Mouse (Mus musculus) CH12.LX (cell line): Measurements from ENCODE around the gene C2cd4c. TPM values are rescaled to one million over a fixed set of nuclear protein-coding genes. Genes with fewer than 3 reads are reported as not detected.

Source experiments
- DNase-seq: peaks from one replicate; pipeline ENCODE4 v3.0.0-alpha.2; 2013; ENCODE audit errors: extremely low read depth
- H3K27ac ChIP-seq: 2 replicates; pipeline ENCODE4 v1.5.1; 2012; ENCODE audit warnings: low read depth, mild to moderate bottlenecking, control low read depth, moderate library complexity; ENCODE audit not compliant: insufficient read depth
- H3K27me3 ChIP-seq: replicated peaks from 2 replicates; pipeline ENCODE3; 2012; ENCODE audit warnings: inconsistent platforms
- H3K36me3 ChIP-seq, 2 experiments: replicated peaks in 1 of 2; 2 replicates each; pipeline versions ENCODE3 to v1.6.1; 2012; ENCODE audit warnings: inconsistent platforms in 1 of 2, low read length in 1 of 2, mild to moderate bottlenecking in 1 of 2, mixed read lengths in 1 of 2, moderate library complexity in 1 of 2; ENCODE audit not compliant: control insufficient read depth in 1 of 2, insufficient read depth in 1 of 2
- H3K4me1 ChIP-seq, 2 experiments: 2 replicates each; pipeline ENCODE4 v1.6.1; 2012; ENCODE audit warnings: inconsistent platforms in 1 of 2, moderate library complexity in 1 of 2; ENCODE audit not compliant: insufficient read depth in 2 of 2, control insufficient read depth in 1 of 2
- H3K4me2 ChIP-seq: 2 replicates; pipeline ENCODE4 v1.6.1; 2012; ENCODE audit warnings: low read depth, mild to moderate bottlenecking, control low read depth; ENCODE audit not compliant: poor library complexity, insufficient read depth, severe bottlenecking
- H3K4me3 ChIP-seq, 3 experiments: fragments of 150-350 bp in 1 of 3; sonication (generic) in 1 of 3; replicated peaks in 1 of 3; 2 replicates each; pipeline versions ENCODE3 to v1.5.1; 2011 to 2012; ENCODE audit warnings: low read depth in 2 of 3, low read length in 2 of 3, mild to moderate bottlenecking in 2 of 3, moderate library complexity in 2 of 3, control low read depth in 1 of 3, improper control_type of control experiment in 1 of 3, inconsistent platforms in 1 of 3, mixed read lengths in 1 of 3; ENCODE audit not compliant: poor library complexity in 1 of 3
- H3K79me2 ChIP-seq: replicated peaks from 2 replicates; pipeline ENCODE4 v1.6.1; 2012; ENCODE audit warnings: mild to moderate bottlenecking, moderate library complexity; ENCODE audit not compliant: control insufficient read depth, poor library complexity, insufficient read depth, severe bottlenecking; ENCODE audit errors: extremely low read depth
- H3K9ac ChIP-seq: 2 replicates; pipeline ENCODE4 v1.6.1; 2012; ENCODE audit warnings: low read depth, mild to moderate bottlenecking, control low read depth, moderate library complexity; ENCODE audit not compliant: insufficient read depth
- H3K9me3 ChIP-seq: replicated peaks from 2 replicates; pipeline ENCODE3; 2012; ENCODE audit warnings: low read length, inconsistent platforms, mixed read lengths
- BHLHE40 ChIP-seq: IDR thresholded peaks from 2 replicates; pipeline ENCODE4 v1.6.1; 2011; ENCODE audit warnings: mild to moderate bottlenecking, low read depth, low read length, improper control_type of control experiment
- CHD2 ChIP-seq: IDR thresholded peaks from 2 replicates; pipeline ENCODE4 v1.6.1; 2011; ENCODE audit warnings: low read length, improper control_type of control experiment
- CTCF ChIP-seq, 2 experiments: IDR thresholded peaks in 1 of 2; conservative IDR thresholded peaks in 1 of 2; 2 replicates each; pipeline ENCODE4 v1.5.1; 2011 to 2012; ENCODE audit warnings: low read depth in 2 of 2, low read length in 2 of 2, improper control_type of control experiment in 1 of 2, inconsistent platforms in 1 of 2, mild to moderate bottlenecking in 1 of 2, moderate library complexity in 1 of 2
- E2F4 ChIP-seq: IDR thresholded peaks from 2 replicates; pipeline ENCODE4 v1.6.1; 2011; ENCODE audit warnings: low read depth, low read length, improper control_type of control experiment; ENCODE audit not compliant: insufficient replicate concordance
- JUN ChIP-seq: IDR thresholded peaks from 2 replicates; pipeline ENCODE4 v1.6.1; 2011; ENCODE audit warnings: low read depth, mild to moderate bottlenecking, low read length, improper control_type of control experiment, moderate library complexity; ENCODE audit not compliant: insufficient read depth
- MEF2A ChIP-seq: IDR thresholded peaks from 2 replicates; pipeline ENCODE4 v1.6.1; 2014; ENCODE audit warnings: low read depth, mild to moderate bottlenecking, inconsistent platforms, low read length, improper control_type of control experiment, borderline replicate concordance
- MXI1 ChIP-seq: IDR thresholded peaks from 2 replicates; pipeline ENCODE4 v1.6.1; 2011; ENCODE audit warnings: mild to moderate bottlenecking, low read depth, low read length, improper control_type of control experiment
- NELFE ChIP-seq: IDR thresholded peaks from 2 replicates; pipeline ENCODE4 v1.6.1; 2011; ENCODE audit warnings: low read depth, low read length, improper control_type of control experiment
- POLR2A ChIP-seq: IDR thresholded peaks from 2 replicates; pipeline ENCODE4 v1.6.1; 2011; ENCODE audit warnings: low read depth, mild to moderate bottlenecking, improper control_type of control experiment, low read length
- POLR2AphosphoS2 ChIP-seq: IDR thresholded peaks from 2 replicates; pipeline ENCODE4 v1.6.1; 2011; ENCODE audit warnings: low read depth, low read length, improper control_type of control experiment
- RAD21 ChIP-seq: IDR thresholded peaks from 2 replicates; pipeline ENCODE4 v1.6.1; 2011; ENCODE audit warnings: low read depth, mild to moderate bottlenecking, low read length, improper control_type of control experiment, moderate library complexity
- RCOR1 ChIP-seq: conservative IDR thresholded peaks from 2 replicates; pipeline ENCODE4 v1.6.1; 2012; ENCODE audit warnings: low read depth, mild to moderate bottlenecking, inconsistent platforms, low read length, improper control_type of control experiment
- SIN3A ChIP-seq: IDR thresholded peaks from 2 replicates; pipeline ENCODE4 v1.6.1; 2012; ENCODE audit warnings: low read length, improper control_type of control experiment, inconsistent platforms
- SMC3 ChIP-seq: IDR thresholded peaks from 2 replicates; pipeline ENCODE4 v1.6.1; 2011; ENCODE audit warnings: low read depth, low read length, improper control_type of control experiment
- TBP ChIP-seq: conservative IDR thresholded peaks from 2 replicates; pipeline ENCODE4 v1.6.1; 2011; ENCODE audit warnings: low read depth, low read length, improper control_type of control experiment
- UBTF ChIP-seq: IDR thresholded peaks from 2 replicates; pipeline ENCODE4 v1.6.1; 2012; ENCODE audit warnings: low read depth, mild to moderate bottlenecking, inconsistent platforms, low read length, improper control_type of control experiment, moderate library complexity
- ZKSCAN1 ChIP-seq: IDR thresholded peaks from 2 replicates; pipeline ENCODE4 v1.6.1; 2012; ENCODE audit warnings: low read depth, inconsistent platforms, low read length, improper control_type of control experiment, borderline replicate concordance
- dilution Hi-C: fragments of 300-500 bp; cut with MboI; formaldehyde crosslinking; loops from 2 replicates; pipeline ENCODE4 v1.14.3; 2020; ENCODE audit warnings: low sequenced_read_pairs; ENCODE audit not compliant: extremely low pct_unique_long_range_greater_than_20kb, extremely low pct_ligation_motif_present
- in situ Hi-C: fragments of 300-500 bp; cut with MboI; formaldehyde crosslinking; loops from 3 replicates; pipeline ENCODE4 v1.14.3; 2019; ENCODE audit warnings: low sequenced_read_pairs, low pct_ligation_motif_present, low pct_unique_long_range_greater_than_20kb, mixed read lengths
- polyA plus RNA-seq: library from polyadenylated mRNA; unstranded; fragments of >175 nt; gene quantifications from 2 replicates; pipeline ENCODE4 v1.2.1, GENCODE M21; 2012; ENCODE audit warnings: low read depth; ENCODE audit not compliant: insufficient read length
- total RNA-seq, 2 experiments: library from RNA; depleted of rRNA; stranded (reverse); fragments of 300-350 nt in 1 of 2; fragments of >200 nt in 1 of 2; gene quantifications; 2 replicates each; pipeline ENCODE4 v1.2.3; 2012 to 2014

The C2cd4c gene
- total and polyA plus RNA-seq, 3 experiments = 0.04 TPM; not detected in 2

GRCm38 (mm10) chr10:79652789-79653188, 39.0 kb upstream of the C2cd4c start:
- H3K4me3 ChIP-seq = no peak overlapping the region
- H3K27ac ChIP-seq = no peak overlapping the region
- H3K4me1 ChIP-seq = no peaks in the 10 kb centered on the region
- in situ Hi-C loops = no loop called here
- peaks cover 4% of the 10 kb centered on the region for H3K9me3 ChIP-seq
- no peaks in the 10 kb centered on the region for H3K79me2 ChIP-seq
- no peak overlapping the region for H3K9ac ChIP-seq
- TF ChIP-seq E2F4 (no peak), POLR2AphosphoS2 (no peak), MEF2A (no peak), CHD2 (no peak), JUN (no peak), BHLHE40 (no peak), POLR2A (no peak), UBTF (no peak)
- H3K36me3 ChIP-seq = no peaks in the 10 kb centered on the region
- H3K27me3 ChIP-seq = peaks cover 61% of the 10 kb centered on the region
- no peak for DNase-seq
- no peak overlapping the region for H3K4me2 ChIP-seq
- dilution Hi-C loops = no loop called here

- Histone ChIP-seq H3K9me3 (peaks cover 4% of the 10 kb centered on the region), H3K36me3 (no peaks in the 10 kb centered on the region), H3K79me2 (no peaks in the 10 kb centered on the region), H3K27ac (no peak overlapping the region), H3K4me2 (no peak overlapping the region), H3K27me3 (peaks cover 70% of the 10 kb centered on the region), H3K4me1 (no peaks in the 10 kb centered on the region), H3K4me3 (no peak overlapping the region), H3K9ac (no peak overlapping the region)
- in situ Hi-C loops (loop anchor here (5.0 kb wide), 1 partner anchor 52 kb away; no protein-coding TSS in a partner anchor), dilution Hi-C loops (no loop called here)
- no peak for TF ChIP-seq BHLHE40
- TF ChIP-seq ZKSCAN1 = no peak
- peak; percentile 64 to 91 for TF ChIP-seq CTCF (conservative IDR thresholded peaks at IDR 0.05 in 1 of 2, IDR thresholded peaks at IDR 0.05 in 1 of 2; ENCODE audit: low read depth in 2 of 2, low read length in 2 of 2)
- TF ChIP-seq NELFE = no peak
- peak; percentile 95 for TF ChIP-seq SMC3
- no peak for TF ChIP-seq POLR2AphosphoS2
- no peak for TF ChIP-seq TBP
- TF ChIP-seq MEF2A = no peak
- no peak for TF ChIP-seq MXI1
- no peak for TF ChIP-seq SIN3A
- TF ChIP-seq RAD21 = peak; percentile 60
- TF ChIP-seq RCOR1 = no peak
- DNase-seq = peak; percentile 81
Measured at GRCm38 (mm10) chr10:79649070-79649751, 35.4 kb upstream of the C2cd4c start.
